Mouse (Mus musculus): Measurements from ENCODE around the gene Ptgs1.
"Not testable (repeated sequence)": the region's sequence is repeated elsewhere in the genome, so short reads cannot be mapped to it uniquely, and the experiment has no call there.

The Ptgs1 gene

GRCm38 (mm10) chr2:36230366-36230765 lies at the start of gene Ptgs1:
Gene Ptgs1 (plus strand): TSS chr2:36230426.
- peak; percentile 88 for DNase-seq

- not testable (repeated sequence) for DNase-seq
Measured at GRCm38 (mm10) chr2:36181587-36182368, 48.4 kb upstream of the Ptgs1 start.

- no peak for DNase-seq
Measured at GRCm38 (mm10) chr2:36183278-36183677, 46.9 kb upstream of the Ptgs1 start.

GRCm38 (mm10) chr2:36184192-36184591 lies 46.0 kb upstream of the Ptgs1 start:
- no peak for DNase-seq

- DNase-seq: no peak
Measured at GRCm38 (mm10) chr2:36184876-36185275, 45.4 kb upstream of the Ptgs1 start.

- not testable (repeated sequence) for DNase-seq
Measured at GRCm38 (mm10) chr2:36189200-36189599, 41.0 kb upstream of the Ptgs1 start.

GRCm38 (mm10) chr2:36191098-36191941 lies 38.9 kb upstream of the Ptgs1 start:
- DNase-seq: no peak

GRCm38 (mm10) chr2:36197021-36197420 lies 33.2 kb upstream of the Ptgs1 start:
- DNase-seq: no peak

GRCm38 (mm10) chr2:36197919-36198881 lies 32.0 kb upstream of the Ptgs1 start:
- peak; percentile 75 for DNase-seq

- no peak for DNase-seq
Measured at GRCm38 (mm10) chr2:36198882-36199262, 31.4 kb upstream of the Ptgs1 start.

- no peak for DNase-seq
Measured at GRCm38 (mm10) chr2:36200813-36201212, 29.4 kb upstream of the Ptgs1 start.

- DNase-seq: peak; percentile 49
Measured at GRCm38 (mm10) chr2:36201756-36202610, 28.2 kb upstream of the Ptgs1 start.

GRCm38 (mm10) chr2:36202611-36202880 lies 27.7 kb upstream of the Ptgs1 start:
- DNase-seq: no peak

- peak; percentile 41 for DNase-seq
Measured at GRCm38 (mm10) chr2:36203011-36203825, 27.0 kb upstream of the Ptgs1 start.

- DNase-seq: no peak
Measured at GRCm38 (mm10) chr2:36204595-36204994, 25.6 kb upstream of the Ptgs1 start.

GRCm38 (mm10) chr2:36207071-36207470 lies 23.2 kb upstream of the Ptgs1 start:
- DNase-seq: no peak

- peak; percentile 44 for DNase-seq
Measured at GRCm38 (mm10) chr2:36210796-36211195, 19.4 kb upstream of the Ptgs1 start.

- DNase-seq: no peak
Measured at GRCm38 (mm10) chr2:36211785-36212184, 18.4 kb upstream of the Ptgs1 start.

- peak; percentile 76 for DNase-seq
Measured at GRCm38 (mm10) chr2:36213108-36213507, 17.1 kb upstream of the Ptgs1 start.

- DNase-seq: peak; percentile 92
Measured at GRCm38 (mm10) chr2:36214023-36214422, 16.2 kb upstream of the Ptgs1 start.

GRCm38 (mm10) chr2:36214425-36214824 lies 15.8 kb upstream of the Ptgs1 start:
- peak; percentile 70 for DNase-seq

All from lung, postnatal 36 days (tissue).